Mouse (Mus musculus): ENCODE data around the gene Sowaha.

Sowaha gene

DNA sequence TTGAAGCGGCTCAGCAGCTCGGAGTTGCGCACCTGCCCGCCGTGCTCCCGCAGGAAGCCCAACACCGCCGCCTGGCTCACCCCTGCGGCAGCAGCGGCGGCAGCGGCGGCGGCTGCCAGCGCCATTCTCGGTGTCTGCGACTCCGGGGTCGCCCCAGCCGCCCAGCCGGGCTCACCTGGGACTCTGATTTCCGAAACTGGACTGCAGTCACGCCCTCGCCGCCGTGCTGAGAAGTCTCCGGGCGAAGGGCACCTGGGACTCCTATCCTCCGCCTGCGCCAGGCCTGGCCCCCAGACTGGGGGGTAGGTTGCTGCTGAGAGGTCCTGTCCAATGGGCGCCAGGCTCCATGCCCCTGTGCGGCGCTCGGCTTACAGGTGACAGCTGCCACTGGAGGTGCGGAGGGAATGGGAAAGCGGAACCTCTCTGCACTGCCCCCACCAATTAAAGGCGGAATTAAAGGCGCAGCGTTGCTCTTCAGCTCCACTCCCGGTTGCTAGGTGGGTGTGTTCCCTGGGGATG lies at the start of gene Sowaha, which contains the start of gene Gm9945:
TSS of gene Sowaha (minus strand) at position 492 of the 519 bp plus-strand sequence.
TSS of gene Gm9945 (plus strand) at position 384 of the 519 bp plus-strand sequence.
- no peak for DNase-seq (ENCODE audit: low spot score)

DNA sequence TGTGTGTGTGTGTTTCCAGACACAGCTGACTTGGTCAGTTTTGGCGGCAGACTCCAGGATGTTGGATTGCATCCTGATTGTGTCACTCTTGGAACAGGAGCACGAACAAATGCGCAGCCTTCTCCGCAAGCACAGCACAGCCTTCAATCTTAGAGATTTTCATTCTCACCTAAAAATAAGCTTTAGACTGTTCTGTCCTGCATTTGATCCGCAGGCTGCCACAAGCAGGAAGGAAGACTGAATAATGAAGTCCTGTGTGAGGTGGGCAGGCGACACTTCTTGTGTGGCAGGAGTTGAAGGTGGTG lies 49.1 kb upstream of the Sowaha start:
- no peak for DNase-seq (ENCODE audit: low spot score)

- DNase-seq (ENCODE audit: low spot score) = no peak
Measured at GRCm38 (mm10) chr11:53528397-53529252, 48.6 kb upstream of the Sowaha start.

DNA sequence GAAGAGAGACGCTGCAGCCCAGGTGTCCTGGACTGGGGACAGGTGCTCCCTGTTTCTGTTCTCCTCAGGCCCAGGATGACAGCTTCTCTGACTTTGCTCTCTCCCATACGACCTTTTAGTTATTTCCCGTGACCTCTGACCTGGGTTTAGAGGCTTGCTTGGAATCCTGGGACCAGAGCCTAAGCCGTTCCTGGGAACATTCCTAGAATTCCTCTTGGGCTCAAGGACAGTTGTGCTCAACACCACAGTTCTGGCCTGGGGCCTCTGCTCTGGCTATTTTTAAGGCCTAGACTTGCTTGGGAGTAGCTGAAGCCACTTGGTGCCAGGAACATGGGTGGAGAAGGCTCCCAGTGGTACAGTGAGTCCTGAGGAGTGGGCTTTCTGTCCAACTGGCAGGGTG lies 45.4 kb upstream of the Sowaha start:
- DNase-seq (ENCODE audit: low spot score) = no peak

DNA sequence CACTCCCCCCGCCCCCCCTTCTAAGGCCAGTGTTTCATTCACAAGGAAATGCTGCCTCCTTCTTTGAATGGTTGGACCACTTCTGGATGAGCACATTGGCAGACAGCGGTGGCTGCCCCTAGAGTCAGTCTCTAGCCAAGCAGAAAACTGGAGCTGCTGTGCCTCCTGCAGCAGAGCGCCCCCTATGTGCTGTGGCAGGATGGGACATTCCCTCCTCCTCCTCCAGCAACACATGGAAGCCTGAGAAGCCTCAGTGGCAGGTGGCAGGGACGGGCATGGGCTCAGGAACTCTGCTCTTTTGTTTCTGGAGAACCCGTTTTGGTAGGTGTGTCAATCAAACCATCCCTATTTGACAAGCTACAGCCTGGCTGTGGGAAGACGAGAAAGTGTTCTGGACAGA lies 44.8 kb upstream of the Sowaha start:
- DNase-seq (ENCODE audit: low spot score) = no peak

DNA sequence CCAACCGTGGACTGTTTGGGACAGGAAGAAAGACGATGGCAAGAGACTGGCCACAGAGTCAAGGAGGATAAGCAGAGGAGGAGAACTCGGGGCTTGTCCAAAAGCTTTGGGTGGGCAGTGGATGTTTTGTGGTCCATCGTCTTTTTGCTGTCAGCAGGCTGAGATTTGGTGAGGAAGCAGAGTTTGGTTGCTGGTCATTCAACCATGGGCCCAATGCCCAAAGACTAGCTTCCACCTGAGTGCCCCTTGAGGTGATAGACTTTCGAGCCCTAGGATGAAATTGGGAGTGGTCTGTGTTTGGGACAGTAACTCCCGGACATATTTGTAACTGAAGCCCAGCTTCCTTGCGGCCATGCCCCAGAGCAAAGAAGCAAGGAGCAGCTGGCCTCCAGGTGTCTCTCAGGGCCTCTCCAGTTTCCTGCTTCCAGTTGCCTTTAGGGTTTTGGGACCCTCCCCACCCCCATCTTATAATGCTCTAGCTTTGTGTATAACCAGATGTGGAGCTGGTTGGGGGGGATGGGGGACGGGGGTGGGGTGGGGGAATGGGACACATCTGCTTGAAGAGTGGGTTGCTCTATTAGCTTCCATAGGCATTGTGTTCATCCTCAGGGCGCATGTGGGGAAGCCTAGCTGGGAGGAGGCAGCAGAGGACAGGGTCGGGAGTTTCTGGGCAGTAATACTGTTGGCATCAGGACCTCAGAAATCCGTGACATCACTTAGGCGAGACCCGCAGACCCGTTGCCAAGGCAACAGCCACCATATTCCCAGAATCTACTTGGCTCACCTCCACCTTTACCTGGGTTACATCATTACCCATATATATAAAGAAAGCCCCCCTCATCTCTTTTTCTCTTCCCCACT lies 43.7 kb upstream of the Sowaha start:
- no peak for DNase-seq (ENCODE audit: low spot score)

DNA sequence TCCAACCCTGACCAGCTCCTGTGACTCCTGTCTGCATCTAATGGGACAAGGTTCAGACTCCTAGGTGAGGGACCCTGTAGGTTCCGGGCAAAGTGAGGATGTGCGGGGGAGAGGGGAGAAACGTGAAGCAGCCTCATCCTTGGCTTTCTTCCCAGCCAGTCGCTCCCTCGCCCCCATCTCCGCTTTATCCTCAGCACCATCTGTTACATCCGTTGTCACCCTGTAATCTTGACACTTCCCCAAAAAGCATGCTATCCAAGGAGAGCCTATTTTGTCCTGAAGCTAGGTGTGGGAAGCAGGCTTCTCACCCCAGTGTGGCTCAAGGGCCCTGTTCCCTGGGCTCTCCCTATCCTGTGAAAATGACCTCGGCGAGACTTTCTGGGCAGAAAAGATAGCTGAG lies 42.9 kb upstream of the Sowaha start:
- DNase-seq (ENCODE audit: low spot score) = no peak

DNA sequence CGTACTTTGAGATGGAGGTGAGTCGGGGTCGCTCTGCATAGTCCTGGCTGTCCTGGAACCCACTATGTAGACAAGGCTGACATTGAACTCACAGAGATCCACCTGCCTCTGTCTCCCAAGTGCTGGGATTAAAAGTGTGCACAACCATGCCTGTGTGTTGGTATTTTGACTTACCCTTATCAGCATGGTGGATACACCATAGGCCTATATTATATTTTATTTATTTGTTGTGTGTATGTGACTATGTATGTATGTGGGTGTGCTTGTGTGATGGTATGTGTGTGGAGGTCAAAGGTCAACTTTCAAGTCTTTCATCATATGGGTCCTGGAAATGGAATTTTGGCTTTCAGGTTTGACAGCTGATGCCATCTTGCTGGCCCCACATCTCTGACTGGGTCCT lies 42.3 kb upstream of the Sowaha start:
- no peak for DNase-seq (ENCODE audit: low spot score)

- no peak for DNase-seq (ENCODE audit: low spot score)
Measured at GRCm38 (mm10) chr11:53521821-53522131, 41.7 kb upstream of the Sowaha start.

- no peak for DNase-seq (ENCODE audit: low spot score)
Measured at GRCm38 (mm10) chr11:53521120-53521820, 41.2 kb upstream of the Sowaha start.

GRCm38 (mm10) chr11:53520122-53520978 lies 40.3 kb upstream of the Sowaha start:
- DNase-seq (ENCODE audit: low spot score) = no peak

GRCm38 (mm10) chr11:53519207-53520121 lies 39.4 kb upstream of the Sowaha start, which contains the start of gene Sept8:
Gene Sept8, plus strand, starts transcription at chr11:53519257.
- no peak for DNase-seq (ENCODE audit: low spot score)

GRCm38 (mm10) chr11:53518759-53519158 lies 38.7 kb upstream of the Sowaha start:
- DNase-seq (ENCODE audit: low spot score) = no peak

DNA sequence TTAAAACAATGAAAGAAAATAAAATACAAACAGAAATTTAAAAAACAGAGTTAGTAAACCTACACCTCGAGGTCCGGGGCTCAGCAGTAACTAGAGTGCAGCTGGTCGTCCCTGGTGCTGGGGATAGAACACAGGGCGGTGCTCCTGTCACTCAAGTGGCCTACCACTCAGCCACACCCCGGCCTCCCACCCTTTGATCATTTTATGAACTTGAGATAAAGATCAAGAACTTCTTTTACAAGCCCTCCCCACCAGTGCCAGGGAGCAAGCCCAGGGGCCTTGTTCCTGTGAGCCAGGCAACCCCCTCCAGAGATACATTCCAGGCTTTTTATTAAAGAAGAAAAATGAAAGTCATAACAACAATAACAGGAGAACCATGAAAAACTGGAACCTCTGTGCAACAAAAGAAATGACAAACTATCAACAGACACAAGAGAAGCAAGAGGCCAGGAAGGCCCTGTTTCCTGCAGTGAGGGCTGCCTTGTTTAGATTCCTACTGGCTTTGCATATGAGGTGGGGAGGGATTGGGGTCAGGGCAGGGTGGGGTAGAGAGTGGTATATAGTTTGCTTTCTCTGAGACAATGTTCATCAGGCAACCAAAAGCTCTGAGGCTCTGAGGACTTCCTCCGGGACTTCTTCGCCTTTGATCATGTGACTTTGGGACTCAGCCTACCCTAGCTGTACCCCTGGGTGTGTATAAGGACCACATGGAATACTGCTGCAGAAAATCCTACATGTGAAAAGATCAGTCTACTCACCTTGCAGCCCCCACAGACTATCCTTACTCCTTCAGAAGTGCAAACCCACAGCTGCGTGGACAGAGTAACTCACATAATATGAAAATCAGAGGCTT lies 36.9 kb upstream of the Sowaha start:
- DNase-seq (ENCODE audit: low spot score) = no peak

GRCm38 (mm10) chr11:53510351-53510750 lies 30.3 kb upstream of the Sowaha start:
- no peak for DNase-seq (ENCODE audit: low spot score)

- DNase-seq (ENCODE audit: low spot score) = no peak
Measured at GRCm38 (mm10) chr11:53508591-53508990, 28.5 kb upstream of the Sowaha start.

- DNase-seq (ENCODE audit: low spot score) = no peak
Measured at GRCm38 (mm10) chr11:53508152-53508551, 28.1 kb upstream of the Sowaha start.

GRCm38 (mm10) chr11:53507098-53507805 lies 27.2 kb upstream of the Sowaha start:
- DNase-seq (ENCODE audit: low spot score) = no peak
